Mouse (Mus musculus) lung, postnatal 36 days (tissue): ENCODE measurements around the gene Cd59b.
"Not testable (repeated sequence)": the region's sequence is repeated elsewhere in the genome, so short reads cannot be mapped to it uniquely, and the experiment has no call there.

Experiments
- DNase-seq: peaks from one replicate; pipeline ENCODE4 v3.0.0; 2022; ENCODE audit warnings: mixed read lengths

Cd59b gene

DNA sequence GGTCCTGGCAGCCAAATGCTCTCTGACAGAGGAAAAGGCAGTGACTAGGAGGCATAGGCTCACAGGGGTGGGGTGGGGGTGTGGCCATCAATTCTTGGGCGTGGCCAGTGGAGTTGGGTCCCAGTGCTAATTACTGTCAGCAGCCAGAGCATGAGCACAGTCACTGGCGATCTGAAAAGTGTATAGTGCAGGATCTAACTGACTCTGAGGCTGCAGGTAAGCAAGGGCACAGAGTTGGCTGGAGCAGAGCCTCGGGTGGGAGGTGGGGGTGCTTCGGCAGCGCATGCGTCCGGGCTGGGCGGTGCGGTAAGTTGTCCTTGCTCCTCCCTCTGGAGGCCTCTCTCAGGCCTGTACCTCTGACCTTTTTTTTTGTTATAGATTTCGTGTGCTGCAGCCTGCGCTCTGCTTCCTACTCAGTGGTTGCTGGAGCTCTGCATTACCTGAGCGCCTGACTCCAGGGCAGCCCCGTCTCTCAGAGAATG, at the start of gene Cd59b:
TSS of gene Cd59b (plus strand) at position 146 of the 482 bp plus-strand sequence.
- peak; percentile 73 for DNase-seq

GRCm38 (mm10) chr2:104023096-104023495, 46.6 kb upstream of the Cd59b start:
- no peak for DNase-seq

DNA sequence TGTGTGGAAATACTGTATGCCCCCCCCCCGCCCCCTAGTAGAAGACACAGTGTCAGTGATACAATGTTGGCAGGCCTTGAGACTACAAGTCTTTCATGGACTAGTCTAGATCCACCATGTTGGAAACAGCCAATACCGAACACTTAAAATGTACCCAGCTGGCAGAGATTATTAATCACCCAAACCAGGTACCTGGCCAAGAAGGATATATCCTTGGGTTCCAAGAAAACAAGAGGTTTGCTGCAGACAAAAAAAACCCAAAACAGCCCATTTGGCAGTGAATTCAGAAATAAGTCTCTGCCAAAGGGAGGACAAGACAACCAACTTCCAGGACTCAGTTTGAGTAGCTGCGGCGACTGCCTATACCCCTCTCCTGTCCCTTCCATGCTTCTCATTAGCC, 45.0 kb upstream of the Cd59b start:
- DNase-seq: no peak

- DNase-seq: peak; percentile 93
These were observed 42.1 kb upstream of the Cd59b start, which contains the start of gene Fbxo3 for GRCm38 (mm10) chr2:104027458-104028138. Fbxo3 (plus strand) TSS chr2:104027721.

GRCm38 (mm10) chr2:104028139-104028723, 41.4 kb upstream of the Cd59b start, which contains the start of gene 4931422A03Rik:
4931422A03Rik (minus strand) TSS chr2:104028361.
- DNase-seq: peak; percentile 15

- DNase-seq: no peak
These were observed 40.6 kb upstream of the Cd59b start for GRCm38 (mm10) chr2:104029074-104029473.

DNA sequence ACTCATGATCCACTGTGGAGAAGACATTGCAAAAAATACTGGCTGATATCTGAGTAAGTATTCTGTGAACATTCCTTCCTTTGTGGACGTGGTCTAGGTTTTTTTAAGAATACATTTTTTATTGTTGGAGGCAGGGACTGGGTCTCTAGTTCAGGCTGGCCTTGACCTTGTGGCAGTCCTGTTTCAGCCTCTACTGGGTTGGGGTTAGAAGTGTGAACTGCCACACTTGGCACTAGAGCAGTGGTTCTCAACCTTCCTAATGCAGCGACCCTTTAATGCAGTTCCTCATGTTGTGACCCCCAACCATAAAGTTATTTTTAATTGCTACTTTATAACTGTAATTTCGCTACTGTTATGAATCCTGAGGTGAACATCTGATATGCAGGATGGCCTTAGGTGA, 39.3 kb upstream of the Cd59b start:
- DNase-seq: no peak

DNA sequence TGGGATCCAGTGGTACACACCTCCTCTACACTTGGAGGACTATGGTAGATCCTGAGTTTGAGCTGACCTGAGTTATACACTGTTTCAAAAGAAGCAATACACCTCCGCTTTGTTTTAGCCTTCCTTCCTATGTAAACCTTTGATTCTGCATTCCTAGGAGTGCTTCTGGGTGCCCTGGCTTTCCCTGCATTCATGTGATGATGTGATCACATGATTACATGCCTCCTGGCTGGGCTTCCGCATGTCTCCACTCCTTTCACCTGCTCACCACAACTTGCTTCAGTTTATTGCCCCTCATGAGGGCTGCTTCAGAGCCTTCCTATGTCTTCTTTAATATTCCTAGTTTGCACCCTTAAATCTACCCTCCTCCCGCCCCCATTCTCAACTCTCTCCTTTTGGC, 37.6 kb upstream of the Cd59b start:
- peak; percentile 32 for DNase-seq

- peak; percentile 80 for DNase-seq
These were observed 34.7 kb upstream of the Cd59b start for GRCm38 (mm10) chr2:104034832-104035472.

DNA sequence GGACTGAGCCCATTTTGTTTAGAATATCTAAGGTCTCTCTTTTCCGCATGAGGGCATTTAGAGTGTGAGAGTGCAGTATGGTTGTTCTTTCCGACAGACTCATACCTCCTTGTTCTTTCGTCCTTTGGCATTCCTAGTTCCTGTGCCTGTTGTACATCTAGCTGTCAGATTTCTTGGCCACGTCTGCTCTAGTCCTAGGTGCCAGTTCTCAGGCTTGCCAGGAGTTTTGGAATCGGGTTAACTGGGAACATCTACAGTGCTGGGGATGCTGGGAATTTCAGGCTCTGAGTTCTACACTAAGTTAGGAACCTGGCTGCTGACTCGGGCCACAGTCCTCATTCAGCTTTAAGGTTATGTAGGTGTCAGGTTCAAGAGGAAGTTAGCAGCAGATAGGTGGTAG, 34.1 kb upstream of the Cd59b start:
- DNase-seq: no peak

GRCm38 (mm10) chr2:104036316-104036715, 33.3 kb upstream of the Cd59b start:
- no peak for DNase-seq

DNA sequence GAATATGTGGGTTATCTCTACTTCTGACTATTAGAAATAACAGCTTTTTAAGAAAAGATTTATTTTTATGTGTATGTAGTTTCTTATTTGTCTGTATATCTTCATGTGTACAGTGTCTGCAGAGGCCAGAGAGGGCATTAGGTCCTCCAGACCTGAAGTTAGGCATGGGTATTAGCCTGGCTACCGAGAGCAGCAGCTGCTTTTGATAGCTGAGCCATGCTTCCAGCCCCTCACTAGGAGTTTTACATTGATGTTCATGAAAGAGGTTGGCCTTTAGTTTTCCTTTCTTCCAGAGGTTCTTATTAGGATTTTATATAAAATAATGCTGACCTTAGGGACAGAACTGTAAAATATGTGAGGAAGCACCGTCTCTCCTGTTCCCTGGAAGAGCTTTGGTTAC, 31.4 kb upstream of the Cd59b start:
- DNase-seq: no peak

DNA sequence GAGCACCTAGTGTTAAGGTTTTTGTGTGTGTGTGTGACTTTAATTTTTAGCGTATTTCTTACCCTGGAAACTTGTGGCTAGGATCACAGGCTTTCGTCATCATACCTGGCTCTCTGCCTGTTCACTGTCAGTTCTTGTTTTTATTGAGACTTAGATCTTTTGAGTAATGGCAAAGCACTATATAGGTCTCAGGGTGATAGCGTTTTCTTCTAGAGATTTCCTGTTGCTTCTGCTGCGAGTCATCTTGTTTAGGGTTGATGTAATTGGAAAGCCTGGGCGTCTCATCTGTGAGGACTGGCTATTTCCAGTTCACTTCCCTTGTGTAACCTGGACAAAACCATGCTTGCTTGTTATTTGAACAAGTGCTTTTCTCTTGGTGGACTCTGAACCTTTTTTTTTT, 28.0 kb upstream of the Cd59b start:
- peak; percentile 26 for DNase-seq

- DNase-seq: no peak
These were observed 26.9 kb upstream of the Cd59b start for GRCm38 (mm10) chr2:104042766-104043165.

DNA sequence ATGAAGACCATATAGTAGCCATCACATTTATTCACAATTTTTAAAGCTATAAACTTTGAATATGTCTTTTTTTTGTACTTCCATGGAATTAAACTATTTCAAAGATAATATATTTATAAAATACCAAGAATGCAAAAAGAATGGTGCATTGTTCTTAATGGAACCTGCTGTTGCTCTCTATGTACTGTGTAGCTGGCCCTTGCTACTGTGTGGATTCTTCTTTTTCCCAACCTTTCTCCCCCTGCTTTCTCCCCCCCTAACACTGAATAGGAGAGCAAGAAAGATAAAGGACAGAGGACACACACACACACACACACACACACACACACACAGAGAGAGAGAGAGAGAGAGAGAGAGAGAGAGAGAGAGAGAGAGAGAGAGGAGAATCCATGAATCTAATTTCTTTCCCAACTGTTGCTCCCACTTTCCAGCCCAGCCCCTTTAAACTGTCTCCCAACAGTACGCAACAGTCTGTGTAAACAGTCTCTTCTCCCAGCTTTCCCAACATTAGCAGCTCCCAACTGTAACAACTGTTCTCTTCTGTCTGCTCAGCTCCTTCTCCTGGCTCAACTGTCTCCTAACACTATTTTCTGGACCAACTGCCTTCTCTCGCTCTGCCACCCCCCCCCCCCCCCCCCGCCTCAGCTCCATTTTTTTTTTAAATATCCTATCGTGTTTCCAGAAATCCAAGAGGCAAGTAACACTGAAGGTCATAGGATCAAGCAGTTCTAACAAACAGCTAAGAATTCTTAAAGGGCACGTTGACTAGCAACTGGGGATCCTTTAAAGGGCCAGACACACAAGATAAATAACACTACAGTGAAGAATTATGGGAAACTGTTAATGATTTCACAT, 25.8 kb upstream of the Cd59b start:
- DNase-seq: peak; percentile 46

DNA sequence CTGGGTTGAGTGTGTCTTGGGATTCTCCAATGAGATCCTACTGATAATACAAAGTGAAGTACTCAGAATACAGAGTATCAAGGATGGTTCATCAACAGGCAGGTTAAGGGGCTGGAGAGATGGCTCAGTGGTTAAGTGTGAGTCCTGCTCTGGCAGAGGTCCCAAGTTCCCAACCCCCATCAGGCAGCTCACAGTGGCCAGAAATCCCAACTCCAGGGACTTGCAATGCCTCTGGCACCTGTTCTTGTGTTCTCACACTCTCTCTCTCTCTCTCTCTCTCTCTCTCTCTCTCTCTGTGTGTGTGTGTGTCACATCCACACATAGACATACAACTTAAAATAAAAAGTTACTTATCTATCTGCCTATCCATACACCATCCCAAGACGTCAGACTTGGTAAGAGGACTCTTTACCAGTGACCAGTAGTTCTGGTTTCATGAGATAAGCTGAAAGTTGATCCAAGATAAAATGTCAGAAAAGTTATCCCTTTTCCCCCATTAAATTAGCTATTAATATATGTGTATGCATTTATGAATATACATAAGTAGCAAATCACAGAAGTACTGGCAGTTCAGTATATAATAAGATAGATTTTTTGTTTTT, 25.1 kb upstream of the Cd59b start:
- DNase-seq: peak; percentile 26

DNA sequence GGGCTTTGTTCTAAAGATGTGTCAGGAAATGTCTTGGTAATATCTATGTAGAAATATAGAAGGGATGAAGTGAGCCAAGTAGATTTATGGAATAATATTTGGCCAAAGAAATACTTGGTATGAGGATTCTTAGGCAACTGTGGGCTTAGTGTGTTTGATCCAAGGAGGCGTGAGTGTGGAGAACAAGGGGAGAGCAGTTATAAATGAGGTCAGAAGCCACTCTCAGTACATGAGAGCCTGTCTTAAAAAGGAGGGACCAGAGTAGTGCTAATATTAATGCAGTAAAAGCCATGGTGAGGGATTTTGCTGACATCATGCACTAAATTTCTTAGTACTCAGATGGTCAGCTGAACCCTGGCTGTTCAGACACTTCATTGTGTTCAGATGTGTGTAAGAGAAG, 11.3 kb upstream of the Cd59b start:
- DNase-seq: no peak

- no peak for DNase-seq
These were observed 10.7 kb upstream of the Cd59b start for GRCm38 (mm10) chr2:104058954-104059353.

- no peak for DNase-seq
These were observed 9.9 kb upstream of the Cd59b start for GRCm38 (mm10) chr2:104059786-104060185.

DNA sequence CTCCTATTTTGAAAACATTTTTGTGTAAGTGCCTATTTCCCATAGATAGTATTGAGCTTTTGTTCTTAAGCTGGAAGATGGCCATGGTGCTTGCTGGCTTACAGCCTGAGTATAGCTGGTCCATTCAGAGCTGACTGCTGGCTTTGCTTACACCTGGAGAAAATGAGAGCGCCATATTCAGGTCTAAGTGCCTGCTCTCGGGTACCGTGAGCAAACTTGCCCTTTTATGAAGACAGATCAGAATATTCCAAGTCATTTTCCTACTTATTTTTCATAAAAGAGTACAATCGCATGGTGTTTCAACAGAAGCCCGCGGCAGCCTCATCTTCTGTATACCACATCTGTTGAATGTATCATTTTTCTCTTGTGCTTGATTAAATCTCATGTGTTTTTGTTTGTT, 8.7 kb upstream of the Cd59b start:
- no peak for DNase-seq

GRCm38 (mm10) chr2:104062665-104063064, 7.0 kb upstream of the Cd59b start:
- DNase-seq: no peak

GRCm38 (mm10) chr2:104064152-104064551, 5.5 kb upstream of the Cd59b start:
- no peak for DNase-seq

DNA sequence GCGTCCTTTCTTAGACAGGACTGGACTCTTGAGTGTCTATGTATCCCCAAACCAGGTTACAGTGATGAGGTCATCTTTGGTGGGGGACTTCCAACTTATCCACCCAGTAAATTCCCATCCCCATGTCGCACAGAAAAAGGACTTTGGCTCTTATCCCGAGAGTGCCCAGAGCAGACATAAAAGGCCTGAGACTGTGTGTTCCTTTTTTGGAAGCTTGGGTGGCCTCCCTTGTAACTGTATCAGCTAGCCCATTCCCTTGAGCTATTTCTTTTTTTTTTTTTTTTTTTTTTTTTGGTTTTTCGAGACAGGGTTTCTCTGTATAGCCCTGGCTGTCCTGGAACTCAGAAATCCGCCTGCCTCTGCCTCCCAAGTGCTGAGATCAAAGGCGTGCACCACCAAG, 4.1 kb upstream of the Cd59b start, which contains the start of gene Gm10912:
TSS of gene Gm10912 (plus strand) at position 301 of the 400 bp plus-strand sequence.
- DNase-seq: not testable (repeated sequence)
